Mouse (Mus musculus) G1E-ER4 (cell line): ENCODE data around the gene Gm20481. TPM values are rescaled to one million over a fixed set of nuclear protein-coding genes. Genes with fewer than 3 reads are reported as not detected.
"Not testable (repeated sequence)": the region's sequence is repeated elsewhere in the genome, so short reads cannot be mapped to it uniquely, and the experiment has no call there.

Experiments
- GATA1 ChIP-seq: IDR thresholded peaks from one replicate; pipeline ENCODE4 v1.8.0; 2012; ENCODE audit warnings: low read length, inconsistent platforms
- polyA plus RNA-seq: library from polyadenylated mRNA; stranded (reverse); fragments of >175 nt; gene quantifications from 2 replicates; pipeline ENCODE4 v1.2.3, GENCODE M21; 2012

Gm20481 gene
- polyA plus RNA-seq, result 0.12 TPM in 1 of 2 replicates, not detected in the other

GRCm38 (mm10) chr17:34969822-34970221, at the start of gene Gm20481:
TSS of gene Gm20481 (plus strand) at chr17:34969912.
- TF ChIP-seq GATA1, result not testable (repeated sequence)

GRCm38 (mm10) chr17:34922939-34923338, 46.8 kb upstream of the Gm20481 start:
- TF ChIP-seq GATA1, result no peak

- no peak for TF ChIP-seq GATA1
These were observed 45.5 kb upstream of the Gm20481 start for GRCm38 (mm10) chr17:34924258-34924657.

GRCm38 (mm10) chr17:34927306-34928019, 42.2 kb upstream of the Gm20481 start:
- TF ChIP-seq GATA1, result no peak

- TF ChIP-seq GATA1, result no peak
These were observed 40.9 kb upstream of the Gm20481 start for GRCm38 (mm10) chr17:34928841-34929240.

GRCm38 (mm10) chr17:34931061-34931734, 38.5 kb upstream of the Gm20481 start, which contains the start of gene Neu1:
TSS of gene Neu1 (plus strand) at chr17:34931253.
- TF ChIP-seq GATA1, result no peak

- no peak for TF ChIP-seq GATA1
These were observed 38.0 kb upstream of the Gm20481 start for GRCm38 (mm10) chr17:34931735-34932098.

GRCm38 (mm10) chr17:34932287-34932686, 37.4 kb upstream of the Gm20481 start:
- no peak for TF ChIP-seq GATA1

- TF ChIP-seq GATA1, result no peak
These were observed 35.7 kb upstream of the Gm20481 start for GRCm38 (mm10) chr17:34934031-34934430.

- no peak for TF ChIP-seq GATA1
These were observed 34.9 kb upstream of the Gm20481 start for GRCm38 (mm10) chr17:34934830-34935229.

- TF ChIP-seq GATA1, result no peak
These were observed 31.7 kb upstream of the Gm20481 start for GRCm38 (mm10) chr17:34937960-34938505.

GRCm38 (mm10) chr17:34941344-34942041, 28.2 kb upstream of the Gm20481 start:
- no peak for TF ChIP-seq GATA1

- TF ChIP-seq GATA1, result no peak
These were observed 26.4 kb upstream of the Gm20481 start for GRCm38 (mm10) chr17:34943128-34943815.

GRCm38 (mm10) chr17:34944362-34944761, 25.4 kb upstream of the Gm20481 start:
- TF ChIP-seq GATA1, result no peak

- TF ChIP-seq GATA1, result no peak
These were observed 23.1 kb upstream of the Gm20481 start for GRCm38 (mm10) chr17:34946486-34947140.
